Mouse (Mus musculus) thymus, adult 2 months (tissue): ENCODE data around the gene Bmper. TPM values are rescaled to one million over a fixed set of nuclear protein-coding genes. Genes with fewer than 3 reads are reported as not detected.

Experiments
- DNase-seq: peaks from one replicate; pipeline ENCODE4 v3.0.0; 2021
- H3K27ac ChIP-seq: fragments of 200-500 bp; 2 replicates; pipeline ENCODE4 v1.5.1; 2012; ENCODE audit warnings: low read length, control low read depth; ENCODE audit not compliant: control insufficient read depth, insufficient read depth
- H3K27me3 ChIP-seq: fragments of 200-500 bp; 2 replicates; pipeline ENCODE4 v1.6.1; 2012; ENCODE audit warnings: mild to moderate bottlenecking, low read length, moderate library complexity, mixed read lengths; ENCODE audit not compliant: control insufficient read depth, insufficient read depth
- H3K36me3 ChIP-seq: fragments of 200-500 bp; 2 replicates; pipeline ENCODE4 v1.6.1; 2012; ENCODE audit warnings: mild to moderate bottlenecking, low read length, moderate library complexity; ENCODE audit not compliant: control insufficient read depth, insufficient read depth
- H3K4me1 ChIP-seq: fragments of 200-500 bp; replicated peaks from 2 replicates; pipeline ENCODE4 v1.6.1; 2012; ENCODE audit warnings: low read length; ENCODE audit not compliant: control insufficient read depth, insufficient read depth
- H3K4me3 ChIP-seq: fragments of 200-500 bp; 2 replicates; pipeline ENCODE4 v1.5.1; 2012; ENCODE audit warnings: mild to moderate bottlenecking, low read length, control low read depth, moderate library complexity; ENCODE audit not compliant: control insufficient read depth, insufficient read depth
- CTCF ChIP-seq: fragments of 200-500 bp; IDR thresholded peaks from 2 replicates; pipeline ENCODE4 v1.5.1; 2012; ENCODE audit warnings: mild to moderate bottlenecking, control low read depth, low read length, moderate library complexity, borderline replicate concordance; ENCODE audit not compliant: control insufficient read depth, poor library complexity, insufficient read depth; ENCODE audit errors: extremely low read depth
- POLR2A ChIP-seq: fragments of 200-500 bp; IDR thresholded peaks from 2 replicates; pipeline ENCODE4 v1.6.1; 2012; ENCODE audit warnings: mild to moderate bottlenecking, low read length, control low read depth, moderate library complexity; ENCODE audit not compliant: control insufficient read depth, poor library complexity, insufficient read depth; ENCODE audit errors: extremely low read depth
- WGBS: fragments of 180-500 bp; shearing (Covaris S2); methylation state at CpG from one replicate; pipeline ENCODE4 v1.1.7; 2018; 5-methylcytosine and 5-hydroxymethylcytosine counted together
- polyA plus RNA-seq: library from polyadenylated mRNA; depleted of rRNA; stranded (reverse); fragments of >200 nt; gene quantifications from 2 replicates; pipeline ENCODE4 v1.2.3, GENCODE M21; 2012

The Bmper gene
- polyA plus RNA-seq, 1 experiment: 0.40 TPM

DNA sequence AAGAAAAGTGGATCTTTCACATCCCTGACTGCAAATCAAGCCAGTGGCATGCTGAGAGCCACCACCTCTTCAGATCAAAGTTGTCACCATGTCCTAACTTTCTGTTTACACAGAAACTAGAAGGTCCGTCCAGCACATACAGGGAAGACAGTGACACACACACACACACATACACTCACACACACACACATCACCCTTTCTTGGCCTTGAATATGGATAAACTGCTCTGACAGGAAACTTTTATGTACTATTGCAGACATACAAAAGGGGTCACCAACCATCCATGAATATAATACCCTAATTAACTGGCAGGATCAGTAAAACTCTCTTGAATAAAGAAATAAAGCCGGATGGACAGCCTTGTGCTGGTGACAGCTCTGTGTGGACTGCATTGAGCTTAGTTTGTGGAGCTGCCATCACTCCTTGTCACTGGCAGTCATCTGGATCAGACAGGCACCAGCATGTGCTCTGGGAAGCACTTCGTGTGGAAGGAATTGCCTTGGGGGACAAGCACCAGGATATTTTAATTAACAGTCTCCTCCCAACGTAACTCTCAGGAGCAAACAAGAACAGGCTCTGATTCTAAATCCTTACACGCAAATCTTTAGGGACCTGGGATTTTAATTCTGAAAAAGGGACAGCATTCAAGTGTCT is 264.0 kb downstream of the Bmper start:
- no peak for TF ChIP-seq CTCF
- TF ChIP-seq POLR2A: no peak
- 87% methylated on average over 5 of the region's 5 CpGs for WGBS
- no peak for DNase-seq

GRCm38 (mm10) chr9:23488265-23488664 is 265.4 kb downstream of the Bmper start:
- Histone ChIP-seq H3K4me3 (no peak overlapping the region), H3K27ac (no peak overlapping the region), H3K36me3 (no peaks in the 10 kb centered on the region), H3K4me1 (no peaks in the 10 kb centered on the region), H3K27me3 (no peaks in the 10 kb centered on the region)
- 96% methylated on average over 5 of the region's 5 CpGs for WGBS
- DNase-seq: no peak
- TF ChIP-seq POLR2A: no peak
- TF ChIP-seq CTCF: no peak

More for the DNA sequence above, 264.0 kb downstream of the Bmper start:
- no peak overlapping the region for H3K4me3 ChIP-seq
- H3K4me1 ChIP-seq: no peaks in the 10 kb centered on the region
- no peaks in the 10 kb centered on the region for H3K36me3 ChIP-seq
- H3K27ac ChIP-seq: no peak overlapping the region
- no peaks in the 10 kb centered on the region for H3K27me3 ChIP-seq

DNA sequence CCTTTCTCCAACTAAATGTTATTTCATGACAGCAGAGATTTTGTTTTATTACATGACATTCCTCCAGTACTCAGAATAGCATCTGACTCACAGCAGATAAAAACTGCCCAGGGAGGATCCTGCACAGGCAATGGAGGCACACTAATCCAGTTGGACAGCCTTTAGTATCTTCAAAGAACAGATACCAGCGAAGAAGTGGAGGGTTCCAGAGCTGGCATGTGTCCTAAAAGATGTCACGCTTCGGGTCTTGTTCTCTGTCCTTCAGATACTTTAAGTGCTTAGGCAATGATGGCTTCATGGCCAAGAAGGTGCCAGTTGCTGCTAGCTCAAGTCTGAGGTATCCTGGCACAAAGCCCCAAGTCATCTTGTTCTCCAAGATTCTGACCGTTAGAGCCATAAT is 272.5 kb downstream of the Bmper start:
- Histone ChIP-seq H3K27ac (no peak overlapping the region), H3K4me3 (no peak overlapping the region), H3K27me3 (no peaks in the 10 kb centered on the region), H3K36me3 (no peaks in the 10 kb centered on the region), H3K4me1 (no peaks in the 10 kb centered on the region)
- TF ChIP-seq POLR2A: no peak
- TF ChIP-seq CTCF: no peak
- WGBS: 95% methylated on average over 4 of the region's 4 CpGs
- DNase-seq: no peak

DNA sequence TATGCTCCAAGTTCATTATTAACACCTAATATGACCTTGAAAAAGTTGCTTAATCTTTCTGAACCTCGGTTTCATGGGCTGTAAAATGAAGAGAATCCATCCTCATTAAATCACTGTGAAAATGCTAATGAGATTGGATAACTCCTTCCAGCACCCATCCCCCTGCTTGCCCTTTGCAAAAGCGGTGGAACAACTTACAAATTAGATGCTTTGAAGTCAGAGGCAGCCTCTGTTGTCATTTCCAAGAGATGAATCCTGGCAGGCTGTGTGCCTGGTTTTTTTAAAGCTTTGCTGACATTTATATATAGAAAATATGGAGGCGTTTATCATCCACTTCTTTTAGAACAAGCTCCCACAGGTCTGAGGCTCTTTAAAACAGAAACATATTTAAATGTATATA is 274.8 kb downstream of the Bmper start:
- H3K4me1 ChIP-seq: no peaks in the 10 kb centered on the region
- WGBS: 60% methylated on average over 3 of the region's 3 CpGs
- no peak overlapping the region for H3K27ac ChIP-seq
- H3K27me3 ChIP-seq: no peaks in the 10 kb centered on the region
- no peak overlapping the region for H3K4me3 ChIP-seq
- H3K36me3 ChIP-seq: no peaks in the 10 kb centered on the region
- no peak for DNase-seq
- TF ChIP-seq POLR2A: no peak
- TF ChIP-seq CTCF: no peak

GRCm38 (mm10) chr9:23533870-23534269 is 311.0 kb downstream of the Bmper start:
- H3K27me3 ChIP-seq: no peaks in the 10 kb centered on the region
- no peaks in the 10 kb centered on the region for H3K36me3 ChIP-seq
- no peaks in the 10 kb centered on the region for H3K4me1 ChIP-seq
- no peak overlapping the region for H3K27ac ChIP-seq
- 21% methylated on average over 1 of the region's 1 CpGs for WGBS
- H3K4me3 ChIP-seq: no peak overlapping the region
- DNase-seq: no peak
- TF ChIP-seq CTCF: no peak
- no peak for TF ChIP-seq POLR2A
